Mouse (Mus musculus) liver, postnatal 0 days (tissue): ENCODE measurements around the gene Trpv2.

Source experiments
- CTCF ChIP-seq: sonication (generic); IDR thresholded peaks from 2 replicates; pipeline ENCODE4 v1.5.1; 2016; ENCODE audit warnings: antibody characterized with exemption, low read depth
- EP300 ChIP-seq: IDR thresholded peaks from 2 replicates; pipeline ENCODE4 v1.6.1; 2016; ENCODE audit warnings: antibody characterized with exemption, low read depth, mild to moderate bottlenecking

DNA sequence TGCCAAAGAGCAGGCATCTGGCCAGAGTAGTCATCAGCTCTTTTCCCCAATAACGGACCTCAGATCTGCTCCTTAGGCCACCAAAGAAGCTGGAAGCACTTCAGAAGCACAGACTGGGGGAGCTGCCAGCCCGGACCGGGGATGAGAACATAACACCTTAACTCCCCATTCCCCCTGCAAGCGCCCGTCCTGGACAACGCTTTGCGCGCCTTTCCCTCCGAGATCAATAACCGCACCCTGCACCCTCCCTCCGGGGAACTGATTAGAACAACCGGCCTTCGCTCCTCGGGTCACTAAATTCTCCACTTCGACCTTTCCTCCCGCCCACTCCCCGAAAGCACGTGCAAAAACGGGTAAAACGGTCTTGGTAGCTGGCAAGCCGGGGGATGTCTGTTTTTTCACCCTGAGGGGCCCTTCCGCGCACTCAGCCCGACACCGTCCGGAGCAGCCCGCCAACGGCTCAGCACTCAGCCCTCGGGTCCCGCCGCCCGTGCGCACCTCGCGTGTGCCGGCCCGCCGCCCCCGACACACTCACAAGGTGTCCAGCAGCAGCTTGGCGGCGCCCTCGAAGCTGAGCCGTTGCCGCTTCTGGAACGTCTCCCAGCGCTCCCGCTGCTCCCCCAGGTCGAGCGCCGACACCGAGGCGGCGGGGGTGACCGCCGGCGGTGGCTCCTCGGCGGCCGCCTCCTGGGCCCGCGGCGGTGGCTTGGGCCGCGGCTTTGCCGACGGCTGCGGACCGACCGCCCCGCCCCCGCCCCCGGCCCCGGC lies 35.8 kb upstream of the Trpv2 start:
- TF ChIP-seq CTCF (no peak; the same call in 1 of the 2 replicates), EP300 (no peak)
